Mouse (Mus musculus) embryonic facial prominence, embryonic 12.5 days (tissue): ENCODE data around the gene Neb. TPM values are rescaled to one million over a fixed set of nuclear protein-coding genes. Genes with fewer than 3 reads are reported as not detected.

Source experiments
- ATAC-seq: fragments of 200-750 bp; cut with Nextera tagmentation; 2 replicates; pipeline ENCODE4 v1.8.0; 2017; ENCODE audit not compliant: insufficient number of reproducible peaks, insufficient read depth, low FRiP score, low TSS enrichment
- H3K27ac ChIP-seq: fragments of 300-500 bp; sonication (generic); 2 replicates; pipeline ENCODE4 v1.5.1; 2016; ENCODE audit warnings: mild to moderate bottlenecking
- H3K27me3 ChIP-seq: fragments of 300-500 bp; sonication (generic); 2 replicates; pipeline ENCODE4 v1.6.1; 2016; ENCODE audit warnings: mild to moderate bottlenecking, moderate library complexity
- H3K36me3 ChIP-seq: fragments of 300-500 bp; sonication (generic); 2 replicates; pipeline ENCODE4 v1.6.1; 2016; ENCODE audit warnings: mild to moderate bottlenecking
- H3K4me1 ChIP-seq: fragments of 300-500 bp; sonication (generic); 2 replicates; pipeline ENCODE4 v1.6.1; 2016
- H3K4me2 ChIP-seq: fragments of 300-500 bp; sonication (generic); replicated peaks from 2 replicates; pipeline ENCODE4 v1.6.1; 2016; ENCODE audit warnings: mild to moderate bottlenecking, moderate library complexity
- H3K4me3 ChIP-seq: fragments of 300-500 bp; sonication (generic); 2 replicates; pipeline ENCODE4 v1.5.1; 2016; ENCODE audit warnings: mild to moderate bottlenecking
- H3K9ac ChIP-seq: fragments of 300-500 bp; sonication (generic); 2 replicates; pipeline ENCODE4 v1.6.1; 2016; ENCODE audit warnings: mild to moderate bottlenecking, moderate library complexity
- H3K9me3 ChIP-seq: fragments of 300-500 bp; sonication (generic); 2 replicates; pipeline ENCODE4 v1.6.1; 2016; ENCODE audit warnings: mild to moderate bottlenecking, moderate library complexity
- WGBS: fragments of 180-500 bp; shearing (Covaris S2); methylation state at CpG from one replicate; pipeline ENCODE4 v1.1.7; 2016; 5-methylcytosine and 5-hydroxymethylcytosine counted together
- polyA plus RNA-seq: library from polyadenylated mRNA; unstranded; fragments of >200 nt; fragmentation: Nextera tagmentation; extraction: Ambion mirVana; gene quantifications from 2 replicates; pipeline ENCODE4 v1.2.1, GENCODE M21; 2016

Gene Neb
- polyA plus RNA-seq, 1 experiment from 2014 or later = 30.8 TPM

DNA sequence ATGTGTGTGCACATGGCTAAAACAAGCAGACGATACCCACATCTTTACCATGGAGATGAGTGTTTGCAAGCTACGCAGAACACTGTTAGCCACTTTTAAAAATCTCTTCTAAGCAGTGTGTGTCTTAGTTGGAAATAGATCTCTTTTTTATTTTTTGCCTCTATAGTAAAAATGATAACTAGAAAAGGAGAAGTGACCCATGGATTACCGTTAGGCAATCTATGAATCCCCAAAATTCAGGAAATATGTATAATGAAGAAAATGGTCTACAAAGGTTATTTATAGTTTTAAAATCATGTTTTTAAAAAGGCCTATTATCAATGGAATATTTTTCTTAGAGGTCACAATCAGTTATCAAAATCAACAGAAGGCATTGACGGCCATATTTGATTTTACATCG is 80.3 kb downstream of the Neb start:
- WGBS = 94% methylated on average over 5 of the region's 5 CpGs
- no peaks in the 10 kb centered on the region for H3K9me3 ChIP-seq

DNA sequence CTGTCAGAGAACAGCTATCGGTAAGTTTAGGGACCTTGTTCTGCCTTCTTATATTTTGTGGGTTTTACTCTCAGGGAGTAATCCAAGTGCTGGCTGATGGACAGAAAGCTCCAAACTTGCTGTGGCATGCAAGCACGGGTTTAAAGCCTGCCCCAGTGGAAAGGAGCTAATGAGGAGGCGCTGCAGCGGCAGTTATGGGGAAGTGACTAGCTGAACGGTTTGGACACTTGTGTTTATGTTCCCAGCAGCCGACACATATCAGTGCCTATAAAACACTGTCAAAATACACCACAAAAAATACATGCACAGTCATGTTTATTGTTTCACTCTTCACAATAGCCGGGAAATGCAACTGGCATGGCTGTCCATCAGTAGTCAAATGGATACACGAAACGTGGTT is 81.5 kb downstream of the Neb start:
- Histone ChIP-seq H3K27ac (no peak overlapping the region), H3K27me3 (no peaks in the 10 kb centered on the region), H3K36me3 (no peaks in the 10 kb centered on the region), H3K4me1 (no peaks in the 10 kb centered on the region), H3K9me3 (no peaks in the 10 kb centered on the region), H3K9ac (no peak overlapping the region), H3K4me3 (no peak overlapping the region), H3K4me2 (no peak overlapping the region)
- 81% methylated on average over 9 of the region's 9 CpGs for WGBS
- ATAC-seq = no peak

More for the DNA sequence above, 80.3 kb downstream of the Neb start:
- ATAC-seq = no peak
- Histone ChIP-seq H3K4me1 (no peaks in the 10 kb centered on the region), H3K36me3 (no peaks in the 10 kb centered on the region), H3K27ac (no peak overlapping the region), H3K9ac (no peak overlapping the region), H3K4me2 (no peak overlapping the region), H3K4me3 (no peak overlapping the region), H3K27me3 (no peaks in the 10 kb centered on the region)

DNA sequence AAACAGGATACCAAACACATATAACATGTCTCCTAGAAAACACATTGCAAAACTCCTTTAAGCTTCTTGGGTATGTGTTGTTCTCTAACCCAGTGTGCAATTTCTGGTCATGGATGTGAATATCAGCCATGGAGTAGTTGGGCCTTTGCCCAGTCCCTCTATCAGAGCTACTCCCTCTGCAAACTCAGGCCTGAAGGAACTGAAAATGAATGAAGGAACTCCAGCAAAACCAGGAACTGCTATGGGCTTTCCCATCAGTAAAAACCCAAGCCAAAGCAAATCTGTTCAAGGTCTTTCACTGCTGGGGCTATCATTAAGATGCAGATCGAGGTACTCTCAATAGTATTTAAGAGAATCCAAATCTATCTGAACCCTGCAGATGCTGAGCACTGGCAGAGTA is 90.8 kb downstream of the Neb start:
- no peaks in the 10 kb centered on the region for H3K4me1 ChIP-seq
- no peaks in the 10 kb centered on the region for H3K36me3 ChIP-seq
- H3K4me2 ChIP-seq = no peak overlapping the region
- H3K9me3 ChIP-seq = no peaks in the 10 kb centered on the region
- no peak overlapping the region for H3K27ac ChIP-seq
- no peak overlapping the region for H3K4me3 ChIP-seq
- H3K27me3 ChIP-seq = no peaks in the 10 kb centered on the region
- ATAC-seq = no peak
- WGBS = 74% methylated on average over 1 of the region's 1 CpGs
- no peak overlapping the region for H3K9ac ChIP-seq

DNA sequence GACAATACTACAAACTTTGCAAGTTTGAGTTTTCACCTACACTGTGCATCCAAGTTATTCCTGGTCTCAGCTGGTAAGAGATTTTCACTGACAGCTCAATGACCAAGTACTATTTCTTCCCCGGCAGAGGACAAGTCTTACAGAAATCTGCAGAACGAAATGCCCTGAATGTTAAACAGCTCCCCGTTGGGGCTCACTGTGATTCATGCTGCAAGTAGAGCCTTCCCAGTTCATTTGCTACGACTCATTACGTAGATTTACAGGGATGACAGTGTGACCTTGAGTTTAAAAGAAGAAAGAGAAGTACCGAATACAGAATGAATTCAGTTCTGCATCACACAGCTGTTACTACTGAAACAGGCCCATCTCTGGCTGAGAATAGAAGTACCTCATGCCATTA is 91.9 kb downstream of the Neb start:
- H3K4me3 ChIP-seq = no peak overlapping the region
- no peak for ATAC-seq
- H3K4me1 ChIP-seq = no peaks in the 10 kb centered on the region
- no peak overlapping the region for H3K4me2 ChIP-seq
- no peak overlapping the region for H3K27ac ChIP-seq
- 83% methylated on average over 6 of the region's 6 CpGs for WGBS
- no peaks in the 10 kb centered on the region for H3K27me3 ChIP-seq
- H3K9ac ChIP-seq = no peak overlapping the region
- H3K9me3 ChIP-seq = no peaks in the 10 kb centered on the region
- no peaks in the 10 kb centered on the region for H3K36me3 ChIP-seq

DNA sequence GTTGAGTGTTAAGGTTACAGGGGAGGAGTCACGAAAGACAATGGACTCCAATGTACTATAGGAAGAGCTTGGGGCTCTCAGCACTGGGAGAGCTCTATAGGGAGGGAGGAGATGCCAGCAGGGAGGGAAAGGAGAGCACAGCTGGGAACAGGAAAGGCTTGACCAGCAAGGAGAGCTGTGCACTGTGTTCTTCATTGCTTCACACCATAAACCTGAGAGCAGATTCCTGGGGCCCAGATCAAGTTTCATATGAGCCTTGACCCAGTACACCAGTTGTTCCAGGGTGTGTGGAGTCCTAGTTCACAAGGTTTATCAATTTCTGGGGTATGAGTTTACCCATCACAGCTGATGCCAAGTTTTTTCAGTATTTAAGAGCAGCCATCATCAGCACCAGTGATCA is 106.1 kb downstream of the Neb start:
- 25% methylated on average over 1 of the region's 1 CpGs for WGBS
- no peak overlapping the region for H3K4me3 ChIP-seq
- ATAC-seq = no peak

DNA sequence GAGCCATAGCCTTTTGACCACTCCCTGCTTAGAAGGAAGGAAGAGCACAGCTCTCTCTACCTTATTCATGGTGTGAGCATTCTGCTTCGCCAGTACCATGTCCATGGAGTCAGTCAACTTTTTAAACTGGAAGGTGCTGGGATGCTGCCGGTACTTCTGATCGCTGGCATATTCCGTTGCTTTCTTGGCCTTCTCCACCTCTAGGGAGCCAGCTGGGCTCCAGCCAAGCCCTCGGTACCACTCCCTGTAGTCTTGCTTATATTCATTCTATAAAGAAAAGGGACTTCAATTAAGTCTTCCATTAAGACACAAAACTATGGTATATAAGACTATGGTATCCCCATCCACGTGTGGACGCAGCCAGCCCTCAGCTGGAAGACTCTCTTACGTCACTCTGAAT is 107.4 kb downstream of the Neb start:
- no peak overlapping the region for H3K4me3 ChIP-seq
- H3K36me3 ChIP-seq = no peaks in the 10 kb centered on the region
- no peak overlapping the region for H3K9ac ChIP-seq
- no peak overlapping the region for H3K27ac ChIP-seq
- WGBS = 93% methylated on average over 8 of the region's 8 CpGs
- H3K9me3 ChIP-seq = no peaks in the 10 kb centered on the region
- no peaks in the 10 kb centered on the region for H3K27me3 ChIP-seq
- no peak for ATAC-seq
- H3K4me2 ChIP-seq = no peak overlapping the region
- H3K4me1 ChIP-seq = no peaks in the 10 kb centered on the region

More for the DNA sequence above, 106.1 kb downstream of the Neb start:
- no peak overlapping the region for H3K4me2 ChIP-seq
- no peaks in the 10 kb centered on the region for H3K27me3 ChIP-seq
- no peaks in the 10 kb centered on the region for H3K4me1 ChIP-seq
- H3K27ac ChIP-seq = no peak overlapping the region
- no peaks in the 10 kb centered on the region for H3K36me3 ChIP-seq
- no peaks in the 10 kb centered on the region for H3K9me3 ChIP-seq
- H3K9ac ChIP-seq = no peak overlapping the region

DNA sequence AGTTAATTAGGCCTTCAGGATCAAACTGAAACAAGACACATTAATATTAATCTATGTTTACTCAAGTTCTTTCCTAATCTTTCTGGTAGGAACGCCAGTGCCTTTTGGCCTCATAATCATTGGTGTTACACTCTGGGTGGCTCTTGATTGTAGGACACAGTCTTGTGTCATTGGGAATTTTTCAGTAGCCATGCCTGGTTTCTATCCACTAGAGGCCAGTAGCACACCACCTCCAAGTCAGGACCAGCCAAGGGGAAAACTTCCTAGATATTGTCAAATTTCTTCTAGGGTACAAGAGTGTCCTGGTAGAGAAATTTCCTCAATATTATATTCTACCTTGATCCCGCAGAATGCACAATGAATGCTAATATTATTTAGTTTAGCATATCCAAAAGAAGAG is 116.1 kb downstream of the Neb start:
- H3K4me2 ChIP-seq = no peak overlapping the region
- H3K4me3 ChIP-seq = no peak overlapping the region
- no peaks in the 10 kb centered on the region for H3K36me3 ChIP-seq
- H3K9ac ChIP-seq = no peak overlapping the region
- 38% methylated on average over 2 of the region's 2 CpGs for WGBS
- H3K27me3 ChIP-seq = no peaks in the 10 kb centered on the region
- H3K27ac ChIP-seq = no peak overlapping the region
- H3K9me3 ChIP-seq = no peaks in the 10 kb centered on the region
- ATAC-seq = no peak
- no peaks in the 10 kb centered on the region for H3K4me1 ChIP-seq

DNA sequence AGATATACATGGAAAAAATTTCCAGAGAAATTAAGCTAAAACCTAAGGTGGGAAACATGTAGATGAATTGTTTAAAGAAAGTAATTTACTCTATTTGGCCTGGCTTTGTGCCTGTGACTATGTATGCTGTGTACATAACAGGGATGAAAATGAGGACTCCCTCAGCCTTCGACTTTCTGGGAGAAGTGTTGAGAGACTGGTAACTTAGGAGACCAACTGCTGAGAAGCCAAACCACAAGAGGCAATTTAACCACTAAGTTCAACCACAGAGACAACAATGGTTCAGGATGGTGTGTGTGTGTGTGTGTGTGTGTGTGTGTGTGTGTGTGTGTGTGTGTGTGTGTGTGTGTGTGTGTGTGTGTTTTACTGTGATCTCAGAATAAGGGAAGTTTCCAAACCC is 126.2 kb downstream of the Neb start:
- no peak for ATAC-seq
- H3K36me3 ChIP-seq = no peaks in the 10 kb centered on the region
- no peak overlapping the region for H3K4me2 ChIP-seq
- 55% methylated on average over 1 of the region's 1 CpGs for WGBS
- H3K27ac ChIP-seq = no peak overlapping the region
- H3K9ac ChIP-seq = no peak overlapping the region
- no peaks in the 10 kb centered on the region for H3K9me3 ChIP-seq
- H3K4me3 ChIP-seq = no peak overlapping the region
- no peaks in the 10 kb centered on the region for H3K27me3 ChIP-seq
- H3K4me1 ChIP-seq = no peaks in the 10 kb centered on the region

DNA sequence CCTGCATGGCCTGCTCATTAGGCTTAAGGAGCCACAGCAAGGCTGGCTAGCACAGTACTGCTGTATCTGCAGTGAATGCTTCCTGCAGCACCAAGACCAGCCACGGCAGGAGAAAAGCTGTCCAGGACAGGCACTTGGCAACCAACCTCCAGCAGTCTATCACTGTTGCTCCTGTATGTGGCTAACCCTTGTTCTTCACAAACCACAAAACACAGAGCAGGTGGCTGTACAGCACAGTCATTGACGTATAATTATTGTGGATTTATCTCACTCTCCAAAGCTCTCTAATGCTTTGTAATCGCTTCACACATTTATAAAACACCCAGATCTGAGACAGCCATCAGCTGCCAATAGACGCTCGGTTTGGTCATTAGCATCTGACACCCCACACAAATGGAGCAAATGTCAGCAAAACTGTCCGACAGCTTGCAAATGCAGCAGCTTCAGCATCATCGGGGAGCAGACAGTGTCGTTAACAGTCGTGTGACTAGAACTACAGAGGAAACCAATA is 129.9 kb downstream of the Neb start:
- ATAC-seq = no peak
- no peak overlapping the region for H3K9ac ChIP-seq
- H3K27me3 ChIP-seq = no peaks in the 10 kb centered on the region
- no peaks in the 10 kb centered on the region for H3K36me3 ChIP-seq
- no peaks in the 10 kb centered on the region for H3K9me3 ChIP-seq
- H3K4me3 ChIP-seq = no peak overlapping the region
- 76% methylated on average over 9 of the region's 9 CpGs for WGBS
- no peak overlapping the region for H3K4me2 ChIP-seq
- no peak overlapping the region for H3K27ac ChIP-seq
- no peaks in the 10 kb centered on the region for H3K4me1 ChIP-seq

DNA sequence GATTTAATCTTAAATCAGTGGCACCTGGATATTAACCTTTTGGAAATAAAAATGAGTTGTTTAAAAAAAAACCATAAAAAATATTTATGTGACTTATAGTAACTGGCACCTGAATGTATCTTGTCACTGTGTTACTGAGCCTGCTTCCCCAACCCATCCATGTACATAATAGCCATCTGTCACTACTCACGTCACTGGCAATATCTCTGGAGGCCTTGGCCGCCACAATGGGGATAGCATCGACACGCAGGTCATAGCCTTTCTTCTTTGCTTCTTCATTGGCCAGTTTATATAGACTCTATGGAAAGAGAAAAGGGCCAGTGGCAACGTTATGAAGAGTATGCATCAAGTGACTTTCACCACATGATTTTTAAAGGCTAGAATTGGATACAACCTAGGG is 133.2 kb downstream of the Neb start:
- Histone ChIP-seq H3K9me3 (no peaks in the 10 kb centered on the region), H3K4me3 (no peak overlapping the region), H3K36me3 (no peaks in the 10 kb centered on the region), H3K27me3 (no peaks in the 10 kb centered on the region), H3K9ac (no peak overlapping the region), H3K4me1 (no peaks in the 10 kb centered on the region), H3K27ac (no peak overlapping the region), H3K4me2 (no peak overlapping the region)
- no peak for ATAC-seq
- 84% methylated on average over 5 of the region's 5 CpGs for WGBS

DNA sequence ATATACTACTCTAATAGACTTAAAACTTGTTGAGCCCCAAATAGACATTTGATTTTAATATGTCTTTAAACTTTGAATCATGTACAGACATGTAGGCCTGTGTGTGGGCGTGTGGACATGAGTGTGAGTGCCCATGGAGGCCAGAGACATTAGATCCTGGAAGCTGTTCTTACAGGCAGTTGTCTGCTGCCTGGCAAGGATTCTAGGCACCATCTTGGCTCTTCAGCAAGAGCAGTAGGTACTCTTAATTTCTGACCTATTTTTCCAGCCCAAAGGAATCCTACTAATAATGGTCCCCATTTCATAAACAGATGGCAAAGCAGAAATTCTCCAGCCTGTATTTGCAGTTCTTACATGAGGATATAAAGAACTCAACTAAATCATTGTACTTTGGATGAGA is 135.6 kb downstream of the Neb start:
- H3K4me3 ChIP-seq = no peak overlapping the region
- H3K9ac ChIP-seq = no peak overlapping the region
- WGBS = 94% methylated on average over 1 of the region's 1 CpGs
- no peaks in the 10 kb centered on the region for H3K4me1 ChIP-seq
- no peaks in the 10 kb centered on the region for H3K27me3 ChIP-seq
- H3K9me3 ChIP-seq = no peaks in the 10 kb centered on the region
- H3K27ac ChIP-seq = no peak overlapping the region
- no peaks in the 10 kb centered on the region for H3K36me3 ChIP-seq
- H3K4me2 ChIP-seq = no peak overlapping the region
- no peak for ATAC-seq

DNA sequence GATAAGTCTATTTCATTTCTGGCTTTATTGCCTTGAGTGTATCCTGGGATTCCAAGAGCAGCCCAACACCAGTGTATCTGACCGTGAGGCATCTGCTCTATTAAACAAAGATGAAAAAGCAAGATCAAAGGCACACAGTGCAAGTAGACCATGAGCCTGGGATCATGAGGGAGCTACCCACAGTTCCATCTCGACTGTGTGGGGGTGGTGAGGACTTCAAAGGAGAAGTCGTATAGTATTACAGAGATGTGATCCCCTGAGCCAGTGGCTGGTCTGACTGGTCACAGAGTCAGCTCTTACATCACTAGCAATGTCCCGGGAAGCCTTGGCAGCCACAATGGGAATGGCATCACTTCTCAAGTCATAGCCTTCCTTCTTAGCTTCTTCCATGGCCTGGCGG is 140.4 kb downstream of the Neb start:
- H3K27ac ChIP-seq = no peak overlapping the region
- no peaks in the 10 kb centered on the region for H3K4me1 ChIP-seq
- H3K36me3 ChIP-seq = no peaks in the 10 kb centered on the region
- H3K4me2 ChIP-seq = no peak overlapping the region
- no peak for ATAC-seq
- no peaks in the 10 kb centered on the region for H3K27me3 ChIP-seq
- no peak overlapping the region for H3K9ac ChIP-seq
- 58% methylated on average over 5 of the region's 5 CpGs for WGBS
- no peak overlapping the region for H3K4me3 ChIP-seq
- no peaks in the 10 kb centered on the region for H3K9me3 ChIP-seq

DNA sequence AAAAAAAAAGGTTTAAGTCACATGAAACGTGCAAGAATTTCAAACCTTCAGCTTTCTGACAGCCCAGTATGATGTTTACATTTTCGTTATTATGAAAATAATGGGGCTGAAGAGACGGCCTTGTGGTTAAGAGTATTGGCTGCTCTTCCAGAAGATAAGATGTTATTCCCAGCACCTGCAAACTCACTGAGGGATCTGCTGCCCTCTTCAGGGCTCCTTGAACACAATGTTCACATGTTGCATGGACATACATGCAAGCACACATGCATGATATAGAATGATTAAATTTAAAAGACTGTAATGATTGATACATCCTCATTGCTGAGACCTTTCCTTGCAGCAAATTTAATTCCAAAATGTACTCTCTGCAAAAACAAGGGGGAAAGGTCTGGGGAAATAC is 150.7 kb downstream of the Neb start:
- 66% methylated on average over 3 of the region's 3 CpGs for WGBS
- H3K4me3 ChIP-seq = no peak overlapping the region
- ATAC-seq = no peak

More for the DNA sequence above, 150.7 kb downstream of the Neb start:
- no peaks in the 10 kb centered on the region for H3K4me1 ChIP-seq
- no peak overlapping the region for H3K4me2 ChIP-seq
- no peak overlapping the region for H3K9ac ChIP-seq
- no peak overlapping the region for H3K27ac ChIP-seq
- H3K9me3 ChIP-seq = no peaks in the 10 kb centered on the region
- H3K36me3 ChIP-seq = no peaks in the 10 kb centered on the region
- H3K27me3 ChIP-seq = no peaks in the 10 kb centered on the region
